Mouse (Mus musculus): ENCODE data around the gene Il9r. TPM values are rescaled to one million over a fixed set of nuclear protein-coding genes. Genes with fewer than 3 reads are reported as not detected.

The Il9r gene
- polyA plus RNA-seq, 1 experiment from 2014 or later: 0.21 TPM

Other genes starting within 250 kb of the Il9r start
- gene 4930524B15Rik, start 234.7 kb downstream of the Il9r start, polyA plus RNA-seq (2016; fragmentation: Nextera tagmentation; extraction: Ambion mirVana): 0.14 TPM in 1 of 2 replicates, not detected in the other
- gene Nsg2, start 199.8 kb downstream of the Il9r start, polyA plus RNA-seq (2016; fragmentation: Nextera tagmentation; extraction: Ambion mirVana): 6.7 and 7.2 TPM in 2 replicates
- gene Snrnp25, start 5.1 kb upstream of the Il9r start, polyA plus RNA-seq (2016; fragmentation: Nextera tagmentation; extraction: Ambion mirVana): 81.9 and 83.3 TPM in 2 replicates
- gene Rhbdf1, start 22.0 kb upstream of the Il9r start, polyA plus RNA-seq (2016; fragmentation: Nextera tagmentation; extraction: Ambion mirVana): 39.8 and 42.0 TPM in 2 replicates
- gene Mpg, start 26.2 kb upstream of the Il9r start, polyA plus RNA-seq (2016; fragmentation: Nextera tagmentation; extraction: Ambion mirVana): 42.4 and 44.6 TPM in 2 replicates
- 43.7 and 47.8 TPM in 2 replicates for gene Nprl3, start 67.4 kb upstream of the Il9r start, polyA plus RNA-seq (2016; fragmentation: Nextera tagmentation; extraction: Ambion mirVana)
- gene Hba-x, start 76.1 kb upstream of the Il9r start, polyA plus RNA-seq (2016; fragmentation: Nextera tagmentation; extraction: Ambion mirVana): 1,526 and 1,620 TPM in 2 replicates
- 3,017 and 3,206 TPM in 2 replicates for gene Hba-a1, start 83.2 kb upstream of the Il9r start, polyA plus RNA-seq (2016; fragmentation: Nextera tagmentation; extraction: Ambion mirVana)
- gene Hbq1b, start 86.7 kb upstream of the Il9r start, polyA plus RNA-seq (2016; fragmentation: Nextera tagmentation; extraction: Ambion mirVana): 3.5 and 3.9 TPM in 2 replicates
- gene Hba-a2, start 96.2 kb upstream of the Il9r start, polyA plus RNA-seq (2016; fragmentation: Nextera tagmentation; extraction: Ambion mirVana): 6,550 and 6,738 TPM in 2 replicates
- 0.90 TPM in 1 of 2 replicates, not detected in the other for gene Hbq1a, start 99.8 kb upstream of the Il9r start, polyA plus RNA-seq (2016; fragmentation: Nextera tagmentation; extraction: Ambion mirVana)
- gene Sh3pxd2b, start 147.5 kb upstream of the Il9r start, polyA plus RNA-seq (2016; fragmentation: Nextera tagmentation; extraction: Ambion mirVana): 27.7 and 29.4 TPM in 2 replicates